Mouse (Mus musculus): Measurements from ENCODE around the gene Nptxr. TPM values are rescaled to one million over a fixed set of nuclear protein-coding genes. Genes with fewer than 3 reads are reported as not detected.
"Not testable (repeated sequence)": the region's sequence is repeated elsewhere in the genome, so short reads cannot be mapped to it uniquely, and the experiment has no call there.

The Nptxr gene
- total RNA-seq, 2 experiments from 2014 or later: 0.33 to 0.44 TPM

- ATAC-seq (ENCODE audit: poor library complexity, severe bottlenecking): no peak
Measured at GRCm38 (mm10) chr15:79823588-79824280, 19.2 kb upstream of the Nptxr start.

GRCm38 (mm10) chr15:79822265-79823199 is 18.0 kb upstream of the Nptxr start:
- ATAC-seq (ENCODE audit: poor library complexity, severe bottlenecking): no peak

GRCm38 (mm10) chr15:79818325-79818724 is 13.8 kb upstream of the Nptxr start:
- no peak for ATAC-seq (ENCODE audit: poor library complexity, severe bottlenecking)

- no peak for ATAC-seq (ENCODE audit: poor library complexity, severe bottlenecking)
Measured at GRCm38 (mm10) chr15:79813666-79814258, 9.2 kb upstream of the Nptxr start.

GRCm38 (mm10) chr15:79812840-79813239 is 8.3 kb upstream of the Nptxr start:
- not testable (repeated sequence) for ATAC-seq (ENCODE audit: poor library complexity, severe bottlenecking)

GRCm38 (mm10) chr15:79810997-79811396 is 6.4 kb upstream of the Nptxr start:
- ATAC-seq (ENCODE audit: poor library complexity, severe bottlenecking): no peak

GRCm38 (mm10) chr15:79810061-79810460 is 5.5 kb upstream of the Nptxr start:
- ATAC-seq (ENCODE audit: poor library complexity, severe bottlenecking): no peak

GRCm38 (mm10) chr15:79808658-79809057 is 4.1 kb upstream of the Nptxr start:
- ATAC-seq (ENCODE audit: poor library complexity, severe bottlenecking): no peak

- peak; percentile 63; the same call in 1 of the 2 replicates for ATAC-seq (ENCODE audit: poor library complexity, severe bottlenecking)
Measured at GRCm38 (mm10) chr15:79808114-79808513, 3.5 kb upstream of the Nptxr start.

GRCm38 (mm10) chr15:79807050-79807449 is 2.5 kb upstream of the Nptxr start:
- no peak for ATAC-seq (ENCODE audit: poor library complexity, severe bottlenecking)

GRCm38 (mm10) chr15:79805246-79805645 is 680 bp upstream of the Nptxr start:
- ATAC-seq (ENCODE audit: poor library complexity, severe bottlenecking): no peak

- ATAC-seq (ENCODE audit: poor library complexity, severe bottlenecking): no peak
Measured at GRCm38 (mm10) chr15:79803533-79804351, 824 bp downstream of the Nptxr start.

GRCm38 (mm10) chr15:79802304-79802703 is 2.3 kb downstream of the Nptxr start:
- ATAC-seq (ENCODE audit: poor library complexity, severe bottlenecking): no peak

- ATAC-seq (ENCODE audit: poor library complexity, severe bottlenecking): no peak
Measured at GRCm38 (mm10) chr15:79801646-79802045, 2.9 kb downstream of the Nptxr start.

GRCm38 (mm10) chr15:79800701-79801100 is 3.9 kb downstream of the Nptxr start:
- ATAC-seq (ENCODE audit: poor library complexity, severe bottlenecking): no peak

GRCm38 (mm10) chr15:79798591-79798990 is 6.0 kb downstream of the Nptxr start:
- no peak for ATAC-seq (ENCODE audit: poor library complexity, severe bottlenecking)

GRCm38 (mm10) chr15:79797680-79798079 is 6.9 kb downstream of the Nptxr start:
- ATAC-seq (ENCODE audit: poor library complexity, severe bottlenecking): no peak

- ATAC-seq (ENCODE audit: poor library complexity, severe bottlenecking): no peak
Measured at GRCm38 (mm10) chr15:79797096-79797495, 7.5 kb downstream of the Nptxr start.

- no peak for ATAC-seq (ENCODE audit: poor library complexity, severe bottlenecking)
Measured at GRCm38 (mm10) chr15:79796256-79796655, 8.3 kb downstream of the Nptxr start.

GRCm38 (mm10) chr15:79794173-79794572 is 10.4 kb downstream of the Nptxr start:
- no peak for ATAC-seq (ENCODE audit: poor library complexity, severe bottlenecking)

- ATAC-seq (ENCODE audit: poor library complexity, severe bottlenecking): no peak; the same call in 1 of the 2 replicates
Measured at GRCm38 (mm10) chr15:79793076-79793475, 11.5 kb downstream of the Nptxr start.

Data from megakaryocyte, adult 5-6 weeks (primary cell).